Mouse (Mus musculus) kidney, embryonic 15.5 days (tissue): ENCODE data around the gene Fcrl1. TPM values are rescaled to one million over a fixed set of nuclear protein-coding genes. Genes with fewer than 3 reads are reported as not detected.

ENCODE experiments used
- ATAC-seq: fragments of 200-750 bp; cut with Nextera tagmentation; replicated peaks from 2 replicates; pipeline ENCODE4 v1.8.0; 2017; ENCODE audit warnings: moderate TSS enrichment; ENCODE audit not compliant: low FRiP score
- H3K27ac ChIP-seq: fragments of 300-500 bp; sonication (generic); 2 replicates; pipeline ENCODE4 v1.5.1; 2015; ENCODE audit warnings: mild to moderate bottlenecking, inconsistent platforms
- H3K27me3 ChIP-seq: fragments of 300-500 bp; sonication (generic); 2 replicates; pipeline ENCODE4 v1.6.1; 2015; ENCODE audit warnings: inconsistent platforms
- H3K36me3 ChIP-seq: fragments of 300-500 bp; sonication (generic); 2 replicates; pipeline ENCODE4 v1.6.1; 2015; ENCODE audit warnings: inconsistent platforms
- H3K4me1 ChIP-seq: fragments of 300-500 bp; sonication (generic); 2 replicates; pipeline ENCODE4 v1.6.1; 2015; ENCODE audit warnings: inconsistent platforms
- H3K4me2 ChIP-seq: fragments of 300-500 bp; sonication (generic); 2 replicates; pipeline ENCODE4 v1.6.1; 2015; ENCODE audit warnings: moderate library complexity, mild to moderate bottlenecking, inconsistent platforms
- H3K4me3 ChIP-seq: fragments of 300-500 bp; sonication (generic); replicated peaks from 2 replicates; pipeline ENCODE4 v1.5.1; 2015; ENCODE audit warnings: mild to moderate bottlenecking, inconsistent platforms
- H3K9ac ChIP-seq: fragments of 300-500 bp; sonication (generic); 2 replicates; pipeline ENCODE4 v1.6.1; 2015; ENCODE audit warnings: mild to moderate bottlenecking, inconsistent platforms
- H3K9me3 ChIP-seq: fragments of 300-500 bp; sonication (generic); replicated peaks from 2 replicates; pipeline ENCODE4 v1.6.1; 2016; ENCODE audit warnings: inconsistent platforms
- WGBS: fragments of 180-500 bp; shearing (Covaris S2); methylation state at CpG from one replicate; pipeline ENCODE4 v1.1.7; 2015; ENCODE audit warnings: mixed read lengths; 5-methylcytosine and 5-hydroxymethylcytosine counted together
- polyA plus RNA-seq: library from polyadenylated mRNA; unstranded; fragments of >200 nt; fragmentation: Nextera tagmentation; extraction: Ambion mirVana; gene quantifications from 2 replicates; pipeline ENCODE4 v1.2.1, GENCODE M21; 2015

Fcrl1 gene
- polyA plus RNA-seq, 1 experiment from 2014 or later = 0.66 TPM

GRCm38 (mm10) chr3:87381806-87382712 lies 5.9 kb downstream of the Fcrl1 start:
- H3K27me3 ChIP-seq = no peaks in the 10 kb centered on the region
- 65% methylated on average over 7 of the region's 7 CpGs for WGBS
- ATAC-seq = no peak
- no peak overlapping the region for H3K9ac ChIP-seq
- H3K4me2 ChIP-seq = no peak overlapping the region
- no peaks in the 10 kb centered on the region for H3K9me3 ChIP-seq
- H3K4me1 ChIP-seq = 0 out of 2 replicates have a peak, but pooled peaks cover 5% of the 10 kb centered on the region
- no peak overlapping the region for H3K27ac ChIP-seq
- H3K4me3 ChIP-seq = no peak overlapping the region
- H3K36me3 ChIP-seq = no peaks in the 10 kb centered on the region

GRCm38 (mm10) chr3:87383308-87383707 lies 7.1 kb downstream of the Fcrl1 start:
- H3K9ac ChIP-seq = no peak overlapping the region
- H3K27ac ChIP-seq = no peak overlapping the region
- ATAC-seq = no peak
- no peak overlapping the region for H3K4me2 ChIP-seq
- no peaks in the 10 kb centered on the region for H3K36me3 ChIP-seq
- 94% methylated on average over 3 of the region's 3 CpGs for WGBS
- H3K9me3 ChIP-seq = no peaks in the 10 kb centered on the region
- H3K4me3 ChIP-seq = no peak overlapping the region
- no peaks in the 10 kb centered on the region for H3K27me3 ChIP-seq
- no peaks in the 10 kb centered on the region for H3K4me1 ChIP-seq

- H3K9me3 ChIP-seq = no peaks in the 10 kb centered on the region
- H3K4me2 ChIP-seq = no peak overlapping the region
- no peak overlapping the region for H3K27ac ChIP-seq
- no peak overlapping the region for H3K9ac ChIP-seq
- no peaks in the 10 kb centered on the region for H3K27me3 ChIP-seq
- ATAC-seq = no peak
- H3K36me3 ChIP-seq = no peaks in the 10 kb centered on the region
- H3K4me1 ChIP-seq = no peaks in the 10 kb centered on the region
- H3K4me3 ChIP-seq = no peak overlapping the region
- 87% methylated on average over 9 of the region's 9 CpGs for WGBS
These were observed 8.9 kb downstream of the Fcrl1 start for GRCm38 (mm10) chr3:87385105-87385504.

GRCm38 (mm10) chr3:87390935-87391334 lies 14.7 kb downstream of the Fcrl1 start:
- Histone ChIP-seq H3K4me1 (no peaks in the 10 kb centered on the region), H3K9me3 (no peaks in the 10 kb centered on the region), H3K36me3 (no peaks in the 10 kb centered on the region), H3K27ac (no peak overlapping the region), H3K4me3 (no peak overlapping the region), H3K27me3 (no peaks in the 10 kb centered on the region), H3K9ac (no peak overlapping the region), H3K4me2 (no peak overlapping the region)
- 92% methylated on average over 1 of the region's 1 CpGs for WGBS
- no peak for ATAC-seq

- no peak overlapping the region for H3K27ac ChIP-seq
- H3K36me3 ChIP-seq = no peaks in the 10 kb centered on the region
- no peak for ATAC-seq
- no peaks in the 10 kb centered on the region for H3K9me3 ChIP-seq
- H3K4me2 ChIP-seq = no peak overlapping the region
- no peak overlapping the region for H3K4me3 ChIP-seq
- no peaks in the 10 kb centered on the region for H3K4me1 ChIP-seq
- H3K27me3 ChIP-seq = no peaks in the 10 kb centered on the region
- WGBS = 66% methylated on average over 4 of the region's 4 CpGs
- no peak overlapping the region for H3K9ac ChIP-seq
These were observed 22.6 kb downstream of the Fcrl1 start for GRCm38 (mm10) chr3:87398809-87399208.

GRCm38 (mm10) chr3:87399906-87400305 lies 23.7 kb downstream of the Fcrl1 start:
- Histone ChIP-seq H3K27me3 (no peaks in the 10 kb centered on the region), H3K4me1 (no peaks in the 10 kb centered on the region), H3K9me3 (no peaks in the 10 kb centered on the region), H3K36me3 (no peaks in the 10 kb centered on the region), H3K9ac (no peak overlapping the region), H3K27ac (no peak overlapping the region), H3K4me3 (no peak overlapping the region), H3K4me2 (no peak overlapping the region)
- ATAC-seq = no peak
- 88% methylated on average over 4 of the region's 4 CpGs for WGBS

GRCm38 (mm10) chr3:87401321-87401720 lies 25.1 kb downstream of the Fcrl1 start:
- no peak overlapping the region for H3K4me3 ChIP-seq
- H3K36me3 ChIP-seq = no peaks in the 10 kb centered on the region
- WGBS = 46% methylated on average over 5 of the region's 5 CpGs
- no peak overlapping the region for H3K9ac ChIP-seq
- H3K4me2 ChIP-seq = no peak overlapping the region
- H3K4me1 ChIP-seq = no peaks in the 10 kb centered on the region
- no peak overlapping the region for H3K27ac ChIP-seq
- no peaks in the 10 kb centered on the region for H3K27me3 ChIP-seq
- ATAC-seq = peak; percentile 40; the same call in 1 of the 2 replicates
- no peaks in the 10 kb centered on the region for H3K9me3 ChIP-seq

- no peaks in the 10 kb centered on the region for H3K9me3 ChIP-seq
- no peak overlapping the region for H3K9ac ChIP-seq
- no peak overlapping the region for H3K4me3 ChIP-seq
- no peaks in the 10 kb centered on the region for H3K36me3 ChIP-seq
- peaks cover 4% of the 10 kb centered on the region; the same call in 1 of the 2 replicates for H3K4me1 ChIP-seq
- H3K27me3 ChIP-seq = no peaks in the 10 kb centered on the region
- ATAC-seq = no peak
- WGBS = 28% methylated on average over 4 of the region's 4 CpGs
- no peak overlapping the region for H3K4me2 ChIP-seq
- H3K27ac ChIP-seq = no peak overlapping the region
These were observed 32.0 kb downstream of the Fcrl1 start for GRCm38 (mm10) chr3:87408171-87408570.

GRCm38 (mm10) chr3:87409196-87409935 lies 33.2 kb downstream of the Fcrl1 start:
- no peaks in the 10 kb centered on the region for H3K27me3 ChIP-seq
- H3K9me3 ChIP-seq = no peaks in the 10 kb centered on the region
- peaks cover 4% of the 10 kb centered on the region; the same call in 1 of the 2 replicates for H3K4me1 ChIP-seq
- no peak for ATAC-seq
- H3K36me3 ChIP-seq = no peaks in the 10 kb centered on the region
- H3K4me3 ChIP-seq = no peak overlapping the region
- no peak overlapping the region for H3K9ac ChIP-seq
- WGBS = 76% methylated on average over 4 of the region's 4 CpGs
- H3K27ac ChIP-seq = 0 out of 2 replicates have a peak overlapping the region, but pooled peaks have one; percentile 11
- no peak overlapping the region for H3K4me2 ChIP-seq

GRCm38 (mm10) chr3:87410605-87411004 lies 34.4 kb downstream of the Fcrl1 start:
- ATAC-seq = no peak
- Histone ChIP-seq H3K4me3 (no peak overlapping the region), H3K4me2 (no peak overlapping the region), H3K36me3 (no peaks in the 10 kb centered on the region), H3K9me3 (no peaks in the 10 kb centered on the region), H3K27me3 (no peaks in the 10 kb centered on the region), H3K9ac (no peak overlapping the region), H3K4me1 (peaks cover 4% of the 10 kb centered on the region; the same call in 1 of the 2 replicates), H3K27ac (no peak overlapping the region)
- WGBS = 73% methylated on average over 6 of the region's 6 CpGs

- H3K9ac ChIP-seq = no peak overlapping the region
- 13% methylated on average over 12 of the region's 12 CpGs for WGBS
- H3K27me3 ChIP-seq = no peaks in the 10 kb centered on the region
- H3K4me1 ChIP-seq = peaks cover 4% of the 10 kb centered on the region; the same call in 1 of the 2 replicates
- peak; percentile 71; the same call in 1 of the 2 replicates for ATAC-seq
- no peaks in the 10 kb centered on the region for H3K9me3 ChIP-seq
- 0 out of 2 replicates have a peak overlapping the region, but pooled peaks have one; percentile 12 for H3K4me2 ChIP-seq
- no peaks in the 10 kb centered on the region for H3K36me3 ChIP-seq
- H3K4me3 ChIP-seq = no peak overlapping the region
- no peak overlapping the region for H3K27ac ChIP-seq
These were observed 35.0 kb downstream of the Fcrl1 start for GRCm38 (mm10) chr3:87411150-87411549.

GRCm38 (mm10) chr3:87420645-87421044 lies 44.5 kb downstream of the Fcrl1 start:
- 56% methylated on average over 1 of the region's 1 CpGs for WGBS
- Histone ChIP-seq H3K27me3 (no peaks in the 10 kb centered on the region), H3K4me1 (no peaks in the 10 kb centered on the region), H3K27ac (no peak overlapping the region), H3K4me3 (no peak overlapping the region), H3K36me3 (no peaks in the 10 kb centered on the region), H3K9me3 (no peaks in the 10 kb centered on the region), H3K9ac (no peak overlapping the region), H3K4me2 (no peak overlapping the region)
- ATAC-seq = no peak
